Mouse (Mus musculus) kidney, adult 8-10 months (tissue): ENCODE measurements around the gene Cntnap1.

Source experiments
- DNase-seq, 2 experiments: peaks; one replicate each; pipeline ENCODE4 v3.0.0; 2022

Cntnap1 gene

GRCm38 (mm10) chr11:101170811-101171610, 688 bp downstream of the Cntnap1 start, which contains the start of gene Plekhh3:
TSS of gene Plekhh3 (minus strand) at chr11:101171351.
- DNase-seq: peak; percentile 95 to 97

DNA sequence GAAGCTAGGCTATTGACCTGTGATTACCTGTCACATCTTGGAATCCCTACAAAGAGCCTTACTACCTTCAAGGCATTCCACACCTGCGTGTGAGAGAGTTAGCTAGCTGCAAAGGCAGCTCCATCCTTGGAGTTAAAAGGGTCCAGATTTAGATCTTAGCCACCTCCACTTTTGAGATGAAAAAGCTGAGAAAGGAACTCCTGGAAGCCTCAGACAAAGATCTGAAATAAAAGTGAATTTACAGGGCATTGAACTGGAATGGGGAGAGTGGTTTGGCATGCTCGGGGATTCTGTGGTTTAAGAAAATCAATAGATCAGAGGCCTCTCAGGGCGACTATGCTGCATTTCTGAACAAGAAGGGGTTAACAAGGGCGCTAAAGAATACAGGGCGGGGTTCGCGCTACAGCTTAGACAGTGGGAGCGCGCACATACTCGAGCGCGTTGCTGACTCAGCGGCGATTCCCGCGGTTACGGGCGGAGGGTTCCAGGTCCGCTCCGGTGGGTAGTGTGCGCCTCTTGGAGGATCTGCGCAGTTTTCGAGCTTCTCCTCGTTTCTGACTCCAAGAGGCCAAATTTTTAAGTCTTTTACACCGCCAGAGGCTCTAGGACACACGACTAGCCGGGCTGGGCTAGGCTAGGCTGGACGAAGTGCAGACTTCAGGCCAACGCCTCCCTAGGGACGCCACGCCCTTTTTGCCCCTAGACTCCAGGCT, 1.6 kb downstream of the Cntnap1 start:
- DNase-seq: peak; percentile 61 to 66

DNA sequence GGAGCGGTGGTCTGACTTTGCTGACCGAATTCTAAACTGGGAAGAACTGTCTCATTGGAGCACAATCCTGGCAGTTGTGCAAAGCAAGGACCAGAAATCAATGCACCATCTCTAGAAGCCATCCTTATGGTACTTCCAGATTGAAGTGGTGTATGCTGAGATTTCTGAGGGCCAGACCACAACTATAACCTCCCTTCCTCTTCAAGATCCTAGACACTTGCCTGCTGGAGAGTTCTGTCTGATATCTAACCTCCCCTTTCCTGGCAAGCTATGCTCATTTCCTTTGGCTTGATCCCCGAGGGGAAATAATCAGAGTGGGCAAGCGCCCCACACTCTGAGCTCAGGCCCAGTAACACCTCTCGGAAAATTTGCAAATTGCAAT, 2.1 kb downstream of the Cntnap1 start:
- no peak for DNase-seq

- peak; percentile 81 to 89 for DNase-seq
Observed at GRCm38 (mm10) chr11:101173112-101173511, 2.8 kb downstream of the Cntnap1 start.

DNA sequence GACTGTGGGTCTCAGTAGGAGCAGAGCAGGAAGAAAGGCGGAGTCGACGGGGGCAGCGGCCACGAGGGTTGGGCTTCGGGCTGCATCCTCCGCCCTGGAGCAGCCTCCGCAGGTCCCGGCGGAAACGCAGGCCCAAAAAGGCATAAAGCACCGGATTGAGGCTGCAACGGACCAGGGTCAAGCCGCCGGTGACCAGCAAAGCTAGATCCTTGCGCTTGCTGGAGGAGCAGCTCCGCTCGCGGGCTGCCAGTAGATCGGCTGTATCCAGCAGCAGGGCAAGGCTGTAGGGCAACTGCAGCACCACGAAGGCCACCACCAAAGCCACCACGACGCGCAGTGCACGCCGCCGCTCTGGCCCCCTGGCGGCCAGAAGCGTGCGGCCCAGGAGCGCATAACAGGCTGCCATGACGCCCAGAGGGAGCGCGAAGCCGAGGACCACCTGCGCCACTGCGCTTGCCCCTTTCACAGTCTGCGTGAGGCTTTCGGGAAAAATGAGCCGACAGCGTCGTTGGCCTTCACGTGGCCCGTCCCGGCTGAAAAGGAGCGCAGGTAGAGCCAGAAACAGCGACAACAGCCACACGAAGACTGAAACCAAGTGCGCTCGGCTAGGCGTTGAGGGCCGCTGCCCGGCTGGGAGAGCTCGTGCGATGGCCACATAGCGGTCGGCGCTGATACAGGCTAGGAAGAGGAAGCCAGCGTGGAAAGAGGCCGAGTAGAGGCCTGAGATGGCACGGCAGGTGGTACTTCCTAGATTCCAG, 3.5 kb downstream of the Cntnap1 start:
- DNase-seq: peak; percentile 76 to 80

DNA sequence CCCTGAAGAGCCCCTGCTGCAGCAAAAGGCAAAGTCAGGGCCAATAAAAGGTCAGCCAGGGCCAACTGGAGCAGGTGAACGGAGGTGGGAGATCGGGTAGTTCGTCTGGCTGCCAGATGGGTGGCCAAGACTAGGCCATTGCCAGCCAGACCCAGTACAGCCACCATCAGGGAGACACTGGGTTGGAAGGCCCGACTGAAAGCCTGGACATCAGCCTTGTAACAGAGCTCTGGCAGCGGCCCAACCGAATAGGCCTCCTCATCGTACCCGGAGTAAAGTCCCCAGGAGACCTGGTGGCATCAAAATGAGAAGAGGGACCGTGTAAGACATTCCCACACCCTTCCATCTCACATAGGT, 4.0 kb downstream of the Cntnap1 start:
- no peak for DNase-seq

- no peak for DNase-seq
Observed at GRCm38 (mm10) chr11:101174851-101175628, 4.7 kb downstream of the Cntnap1 start, which contains the start of gene Ccr10. TSS of gene Ccr10 (minus strand) at chr11:101175443.

DNA sequence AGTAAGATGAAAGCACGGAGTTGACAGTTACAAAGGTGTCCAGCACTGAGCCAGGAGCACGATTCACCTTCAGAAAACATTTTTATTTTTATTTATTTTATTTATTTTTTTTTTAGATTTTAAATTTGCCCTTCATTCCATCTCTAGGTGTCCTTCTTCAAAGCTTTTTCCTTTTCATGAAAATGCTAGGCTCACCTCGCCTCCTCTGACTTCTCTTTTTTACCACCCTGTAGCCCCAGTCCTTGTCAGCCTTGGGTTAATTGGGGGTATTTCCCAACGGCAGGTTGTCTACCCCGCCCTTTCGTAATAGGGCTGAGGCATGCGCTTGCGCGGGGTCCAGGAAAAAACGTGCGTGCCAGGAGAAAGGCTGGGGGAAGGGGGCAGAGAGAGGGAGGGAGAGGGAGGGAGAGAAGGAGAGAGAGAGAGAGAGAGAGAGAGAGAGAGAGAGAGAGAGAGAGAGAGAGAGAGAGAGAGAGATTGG, 5.4 kb downstream of the Cntnap1 start:
- DNase-seq: no peak

DNA sequence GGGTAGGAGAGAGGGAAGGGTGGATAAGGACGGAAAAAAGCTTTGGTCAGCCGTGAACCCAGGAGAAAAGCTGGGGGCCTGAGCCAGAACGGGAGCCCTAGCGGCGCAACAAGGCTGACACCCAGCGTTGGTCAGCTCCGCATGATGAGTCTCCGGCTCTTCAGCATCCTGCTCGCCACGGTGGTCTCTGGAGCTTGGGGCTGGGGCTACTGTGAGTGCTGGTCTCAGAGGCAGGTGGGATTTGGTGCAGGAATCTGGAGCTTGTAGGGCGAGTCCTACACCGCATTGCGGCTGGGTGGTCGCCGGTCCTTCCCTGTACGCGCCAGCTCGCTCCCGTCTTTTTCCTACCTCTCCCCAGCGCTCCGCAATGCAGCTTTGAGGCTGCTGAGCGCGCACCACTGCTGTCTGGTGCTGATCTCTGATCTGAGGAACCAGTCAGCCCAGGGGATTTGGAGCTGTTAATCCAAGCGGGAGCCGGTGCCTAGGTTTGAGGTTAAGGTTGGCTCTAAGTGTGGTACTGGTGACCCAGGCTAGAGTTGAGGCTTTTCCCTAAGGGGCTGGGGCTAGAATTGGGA, 5.9 kb downstream of the Cntnap1 start:
- no peak for DNase-seq

DNA sequence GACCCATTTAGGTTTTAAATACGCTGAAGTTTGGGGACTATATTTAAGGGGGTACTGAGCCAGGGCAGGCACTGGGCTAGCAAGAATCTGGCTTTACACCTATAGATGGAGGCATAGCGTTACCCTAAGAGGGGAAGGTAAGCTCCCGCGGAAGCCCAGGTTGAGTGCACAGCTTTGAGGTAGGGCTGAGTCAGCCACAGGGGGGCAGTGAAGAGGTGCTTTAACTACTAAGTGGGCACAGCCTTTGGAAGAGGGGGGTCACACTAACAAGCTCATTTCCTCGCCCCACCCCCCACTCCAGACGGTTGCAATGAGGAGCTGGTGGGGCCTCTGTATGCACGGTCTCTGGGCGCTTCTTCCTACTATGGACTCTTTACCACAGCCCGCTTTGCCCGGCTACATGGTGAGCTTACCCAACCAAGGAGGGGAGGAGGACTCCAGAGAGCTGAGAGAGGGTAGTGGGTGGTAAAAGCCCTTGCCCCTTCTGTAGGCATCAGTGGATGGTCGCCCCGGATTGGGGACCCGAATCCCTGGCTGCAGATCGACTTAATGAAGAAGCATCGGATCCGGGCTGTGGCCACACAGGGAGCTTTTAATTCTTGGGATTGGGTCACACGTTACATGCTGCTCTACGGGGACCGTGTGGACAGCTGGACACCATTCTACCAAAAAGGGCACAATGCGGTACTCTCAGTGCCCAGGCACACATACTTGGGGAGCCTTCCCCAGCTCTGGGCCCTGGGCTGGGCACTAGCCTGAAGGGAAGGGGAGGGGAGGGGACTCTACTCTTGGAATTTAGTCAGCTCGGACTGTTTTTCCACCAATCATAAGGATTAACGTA, 6.8 kb downstream of the Cntnap1 start:
- DNase-seq: peak in 1 of 2 experiments; percentile 60

GRCm38 (mm10) chr11:101178061-101179058, 8.0 kb downstream of the Cntnap1 start:
- no peak for DNase-seq

GRCm38 (mm10) chr11:101179306-101179705, 9.0 kb downstream of the Cntnap1 start:
- no peak for DNase-seq

DNA sequence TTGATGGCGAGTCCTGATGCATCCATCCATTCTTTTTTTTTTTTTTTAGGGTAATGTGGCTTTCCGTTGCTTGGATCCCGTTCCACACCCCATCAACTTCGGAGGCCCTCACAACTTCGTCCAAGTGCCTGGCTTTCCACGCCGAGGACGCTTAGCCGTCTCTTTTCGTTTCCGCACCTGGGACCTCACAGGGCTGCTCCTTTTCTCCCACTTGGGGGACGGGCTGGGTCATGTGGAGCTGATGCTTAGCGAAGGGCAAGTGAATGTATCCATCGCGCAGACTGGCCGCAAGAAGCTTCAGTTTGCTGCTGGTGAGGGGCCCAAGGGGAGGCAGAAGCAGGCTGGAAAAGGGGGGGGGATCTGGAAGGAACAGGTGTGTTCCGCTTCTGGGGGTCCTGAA, 9.9 kb downstream of the Cntnap1 start:
- DNase-seq: no peak

GRCm38 (mm10) chr11:101180846-101181740, 10.8 kb downstream of the Cntnap1 start:
- DNase-seq: peak in 1 of 2 experiments; percentile 64

- no peak for DNase-seq
Observed at GRCm38 (mm10) chr11:101181961-101182360, 11.6 kb downstream of the Cntnap1 start.

GRCm38 (mm10) chr11:101182771-101183517, 12.6 kb downstream of the Cntnap1 start:
- no peak for DNase-seq

GRCm38 (mm10) chr11:101184984-101185383, 14.7 kb downstream of the Cntnap1 start:
- no peak for DNase-seq

GRCm38 (mm10) chr11:101185441-101185840, 15.1 kb downstream of the Cntnap1 start:
- DNase-seq: no peak
